Mouse (Mus musculus) kidney, adult 2 months (tissue): ENCODE measurements around the gene Gpr19. TPM values are rescaled to one million over a fixed set of nuclear protein-coding genes. Genes with fewer than 3 reads are reported as not detected.

Experiments used
- DNase-seq: peaks from one replicate; pipeline ENCODE4 v3.0.0; 2021
- H3K27ac ChIP-seq: fragments of 200-500 bp; 2 replicates; pipeline ENCODE4 v1.5.1; 2012; ENCODE audit warnings: low read depth, low read length, control low read depth, inconsistent platforms; ENCODE audit not compliant: insufficient read depth
- H3K27me3 ChIP-seq: fragments of 200-500 bp; replicated peaks from 2 replicates; pipeline ENCODE4 v1.6.1; 2012; ENCODE audit warnings: mild to moderate bottlenecking, moderate library complexity, low read length, inconsistent platforms; ENCODE audit not compliant: control insufficient read depth, insufficient read depth
- H3K36me3 ChIP-seq: fragments of 200-500 bp; 2 replicates; pipeline ENCODE4 v1.6.1; 2012; ENCODE audit warnings: mild to moderate bottlenecking, moderate library complexity, low read length, inconsistent platforms; ENCODE audit not compliant: control insufficient read depth, insufficient read depth
- H3K4me1 ChIP-seq: fragments of 200-500 bp; 2 replicates; pipeline ENCODE4 v1.6.1; 2011; ENCODE audit warnings: low read length; ENCODE audit not compliant: control insufficient read depth, insufficient read depth
- H3K4me3 ChIP-seq: fragments of 200-500 bp; 2 replicates; pipeline ENCODE4 v1.5.1; 2011; ENCODE audit warnings: mild to moderate bottlenecking, low read depth, low read length, control low read depth; ENCODE audit not compliant: insufficient read depth
- CTCF ChIP-seq: fragments of 200-500 bp; conservative IDR thresholded peaks from 2 replicates; pipeline ENCODE4 v1.5.1; 2011; ENCODE audit warnings: low read depth, mild to moderate bottlenecking, control low read depth, low read length, moderate library complexity, mixed read lengths; ENCODE audit not compliant: insufficient read depth, insufficient read length
- POLR2A ChIP-seq: fragments of 200-500 bp; IDR thresholded peaks from one replicate; pipeline ENCODE4 v1.6.1; 2011; ENCODE audit warnings: low read depth, low read length, control low read depth
- WGBS: fragments of 180-500 bp; shearing (Covaris S2); methylation state at CpG from one replicate; pipeline ENCODE4 v1.1.7; 2018; 5-methylcytosine and 5-hydroxymethylcytosine counted together
- polyA plus RNA-seq: library from polyadenylated mRNA; depleted of rRNA; stranded (reverse); fragments of >200 nt; gene quantifications from 2 replicates; pipeline ENCODE4 v1.2.3, GENCODE M21; 2012; rRNA removed

Gene Gpr19
- polyA plus RNA-seq: 6.4 and 7.9 TPM in 2 replicates

DNA sequence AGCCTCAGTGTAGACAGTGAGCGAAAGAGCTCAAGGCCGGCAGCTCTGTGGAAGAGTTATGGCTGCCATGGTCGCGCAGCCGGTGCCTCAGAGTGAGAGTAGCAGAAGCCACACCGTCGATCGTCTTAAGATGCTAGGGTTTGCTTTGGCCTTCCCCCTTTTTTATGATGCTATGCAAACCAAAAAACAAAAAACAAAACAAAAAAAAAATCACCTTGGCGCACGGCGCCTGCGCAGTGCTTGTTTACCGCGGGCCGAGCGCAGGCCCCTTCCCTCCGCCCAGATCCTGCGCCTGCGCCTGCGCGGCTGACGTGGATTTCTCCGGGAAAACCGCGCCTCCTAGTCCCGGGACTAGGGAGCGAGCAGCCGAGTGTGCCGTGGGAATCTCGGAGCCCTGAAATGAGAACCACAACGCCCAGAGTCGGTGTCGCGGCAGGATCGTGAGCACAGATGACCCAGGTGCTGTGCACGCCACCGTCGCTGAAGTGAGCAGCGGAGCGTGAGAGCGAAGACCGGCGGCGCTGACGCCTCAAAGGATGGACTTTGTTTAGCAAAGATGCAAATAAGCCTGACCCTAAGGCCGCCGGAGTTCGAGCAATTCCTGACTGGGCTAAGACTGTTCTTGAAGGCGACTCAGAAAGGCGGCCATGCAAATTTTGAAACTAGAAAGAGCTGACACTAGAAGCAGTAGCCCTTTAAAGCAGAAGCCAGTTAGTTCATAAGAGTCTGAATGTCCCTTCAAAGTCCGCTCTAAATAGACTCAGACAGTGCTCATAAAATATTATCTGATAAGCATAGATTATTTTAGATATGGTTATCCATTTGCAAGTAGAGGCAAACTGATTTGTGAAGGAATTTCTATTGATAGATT lies at the start of gene Gpr19:
TSS of gene Gpr19 (minus strand) at position 484 of the 871 bp plus-strand sequence.
- DNase-seq: peak; percentile 95
- TF ChIP-seq CTCF (0 out of 2 replicates have a peak, but pooled peaks have one; percentile 10), POLR2A (peak; percentile 95)
- Histone ChIP-seq H3K27me3 (no peaks in the 10 kb centered on the region), H3K4me3 (peak within 1 kb of the TSS; percentile 90), H3K27ac (peak within 1 kb of the TSS; percentile 100), H3K36me3 (no peaks in the 10 kb centered on the region), H3K4me1 (peaks cover 5% of the 10 kb centered on the region; the same call in 1 of the 2 replicates)
- under 1% methylated on average over 51 of the region's 51 CpGs for WGBS

DNA sequence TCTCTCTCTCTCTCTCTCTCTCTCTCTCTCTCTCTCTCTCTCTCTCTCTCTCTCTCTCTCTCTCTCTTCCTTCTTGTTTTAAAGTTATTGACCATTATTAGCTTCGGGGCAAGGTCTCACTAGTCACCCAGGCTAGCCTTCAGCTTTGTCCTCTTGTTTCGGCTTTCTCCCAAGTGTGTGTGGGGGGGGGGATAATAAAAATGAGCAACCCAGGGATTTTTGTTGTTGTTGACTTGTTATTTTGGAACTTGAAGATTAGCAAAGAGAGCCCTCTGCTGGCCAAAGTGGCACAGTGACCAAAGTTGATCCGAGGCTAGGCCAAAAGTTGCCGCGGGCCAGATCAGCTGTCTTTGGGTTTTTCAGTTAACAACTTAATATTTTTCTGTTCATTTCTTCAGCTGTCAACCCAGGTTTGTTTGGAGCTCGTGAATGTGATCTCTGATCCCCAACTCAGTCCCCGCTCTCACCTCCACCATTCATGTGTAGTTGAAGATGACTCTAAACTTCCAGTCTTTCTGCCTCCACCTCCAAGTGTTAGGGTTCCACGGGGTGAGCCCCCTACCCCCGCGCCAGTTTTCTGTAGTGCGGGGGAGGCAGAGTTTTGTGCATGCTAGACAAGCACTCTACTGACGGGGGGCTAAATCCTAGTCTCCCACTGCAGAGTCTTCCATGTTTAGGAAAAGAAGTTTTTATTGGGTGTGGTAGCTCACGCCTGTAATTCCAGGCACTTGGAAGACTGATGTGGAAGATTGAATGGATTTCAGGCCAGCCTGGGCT lies 49.1 kb upstream of the Gpr19 start:
- H3K27me3 ChIP-seq: no peaks in the 10 kb centered on the region
- DNase-seq: peak; percentile 86
- TF ChIP-seq POLR2A: no peak
- peak; percentile 73 for TF ChIP-seq CTCF
- peak overlapping the region; percentile 35; the same call in 1 of the 2 replicates for H3K4me3 ChIP-seq
- H3K36me3 ChIP-seq: no peaks in the 10 kb centered on the region
- 36% methylated on average over 13 of the region's 13 CpGs for whole genome bisulfite sequencing
- H3K27ac ChIP-seq: no peak overlapping the region
- H3K4me1 ChIP-seq: no peaks in the 10 kb centered on the region; the same call in 1 of the 2 replicates

DNA sequence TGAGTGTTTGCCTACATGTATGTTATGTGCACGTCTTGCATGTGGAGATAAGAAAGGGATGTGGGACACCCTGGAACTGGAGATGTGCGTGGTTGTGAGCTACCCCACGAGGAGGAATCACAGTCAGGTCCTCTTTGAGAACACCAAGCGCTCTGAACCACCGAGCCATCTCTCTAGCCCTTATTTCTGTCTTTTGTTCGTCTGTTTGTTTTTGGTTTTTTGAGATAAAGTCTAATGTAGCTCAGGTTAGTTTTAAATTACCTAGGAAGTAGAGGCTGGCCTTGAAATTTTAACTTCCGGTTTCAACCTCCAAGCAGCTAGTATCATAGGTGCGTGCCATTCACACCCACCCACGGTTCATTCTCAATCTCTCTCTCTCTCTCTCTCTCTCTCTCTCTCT lies 48.5 kb upstream of the Gpr19 start:
- H3K36me3 ChIP-seq: no peaks in the 10 kb centered on the region
- WGBS: 65% methylated on average over 9 of the region's 9 CpGs
- no peaks in the 10 kb centered on the region; the same call in 1 of the 2 replicates for H3K4me1 ChIP-seq
- no peak for DNase-seq
- H3K27me3 ChIP-seq: no peaks in the 10 kb centered on the region
- TF ChIP-seq POLR2A (no peak), CTCF (no peak)
- no peak overlapping the region for H3K27ac ChIP-seq
- no peak overlapping the region for H3K4me3 ChIP-seq

DNA sequence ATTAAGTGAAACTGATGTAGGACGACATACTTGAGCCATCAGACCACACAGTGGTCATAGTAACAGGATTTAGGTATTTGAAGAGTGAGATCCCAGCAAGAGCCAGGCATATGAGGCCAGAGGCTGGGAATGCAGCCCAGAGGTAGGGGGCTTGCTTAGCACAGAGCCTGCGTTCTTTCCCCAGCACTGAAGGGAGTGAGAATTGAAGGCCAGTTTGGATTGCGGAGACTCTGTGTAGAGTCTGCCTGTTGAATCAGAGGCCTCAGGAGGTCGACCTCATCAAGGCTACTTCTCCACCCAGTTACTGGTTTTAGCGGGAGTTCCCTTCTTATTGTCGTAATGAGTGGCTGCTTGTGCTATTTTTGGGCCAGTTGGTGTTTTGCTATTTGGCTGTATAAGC lies 47.7 kb upstream of the Gpr19 start:
- TF ChIP-seq POLR2A (no peak), CTCF (no peak)
- no peaks in the 10 kb centered on the region; the same call in 1 of the 2 replicates for H3K4me1 ChIP-seq
- H3K27ac ChIP-seq: no peak overlapping the region
- H3K4me3 ChIP-seq: no peak overlapping the region
- 56% methylated on average over 6 of the region's 6 CpGs for WGBS
- no peaks in the 10 kb centered on the region for H3K36me3 ChIP-seq
- DNase-seq: no peak
- no peaks in the 10 kb centered on the region for H3K27me3 ChIP-seq

DNA sequence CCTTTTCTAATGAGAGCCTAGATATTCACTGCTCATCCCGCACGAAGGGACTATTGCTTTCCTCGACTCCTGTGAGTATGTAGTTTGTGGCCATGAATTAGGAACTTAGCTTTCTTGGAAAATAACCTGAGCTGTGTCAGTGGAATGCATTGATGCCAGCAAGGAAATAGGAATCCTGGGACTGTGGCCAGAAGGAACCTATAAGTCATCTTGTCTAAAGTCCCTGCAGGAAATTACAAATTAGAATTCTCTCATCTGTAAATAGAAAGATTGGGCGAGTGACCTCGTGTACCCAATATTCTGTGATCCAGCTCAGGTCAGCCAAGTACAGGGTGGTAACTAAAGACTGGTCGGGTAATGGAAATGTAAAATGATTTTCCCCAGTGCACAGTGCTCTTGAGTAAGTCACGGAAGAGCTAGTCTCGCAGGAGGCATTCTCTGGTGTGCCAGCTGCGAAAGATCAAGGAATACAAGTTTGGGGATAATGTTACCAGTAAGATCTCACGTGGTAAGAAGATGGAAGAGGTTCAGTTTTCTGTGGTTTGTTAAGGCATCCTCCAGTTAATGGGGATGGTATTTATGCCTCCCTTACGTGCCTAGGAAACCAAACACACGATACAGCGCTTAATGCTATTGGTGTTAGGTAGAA lies 45.5 kb upstream of the Gpr19 start:
- Histone ChIP-seq H3K27ac (peak overlapping the region; percentile 62; the same call in 1 of the 2 replicates), H3K36me3 (no peaks in the 10 kb centered on the region), H3K27me3 (no peaks in the 10 kb centered on the region), H3K4me1 (no peaks in the 10 kb centered on the region; the same call in 1 of the 2 replicates), H3K4me3 (no peak overlapping the region)
- peak; percentile 69 for DNase-seq
- WGBS: 48% methylated on average over 13 of the region's 13 CpGs
- TF ChIP-seq CTCF (no peak), POLR2A (no peak)

DNA sequence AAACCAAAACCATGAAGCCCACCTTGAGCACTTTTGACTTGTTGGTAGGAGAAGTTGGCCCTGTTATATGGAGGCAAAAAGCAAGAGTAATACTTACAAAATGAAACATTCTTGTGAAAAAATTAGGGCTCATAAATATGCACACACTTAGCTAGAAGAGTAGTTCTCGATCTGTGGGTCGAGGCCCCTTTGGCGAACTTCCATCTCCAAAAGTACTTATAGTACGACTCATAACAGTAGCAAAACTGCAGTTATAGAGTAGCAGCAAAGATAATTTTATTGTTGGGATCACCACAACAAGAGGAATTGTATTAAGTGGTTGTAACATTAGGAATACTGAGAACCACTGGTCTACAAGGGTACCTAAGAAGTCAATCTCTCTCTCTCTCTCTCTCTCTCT lies 41.4 kb upstream of the Gpr19 start:
- no peak overlapping the region for H3K4me3 ChIP-seq
- H3K27me3 ChIP-seq: no peaks in the 10 kb centered on the region
- H3K27ac ChIP-seq: no peak overlapping the region
- DNase-seq: no peak
- H3K4me1 ChIP-seq: no peaks in the 10 kb centered on the region; the same call in 1 of the 2 replicates
- H3K36me3 ChIP-seq: no peaks in the 10 kb centered on the region
- no peak for TF ChIP-seq POLR2A
- WGBS: 81% methylated on average over 4 of the region's 4 CpGs

DNA sequence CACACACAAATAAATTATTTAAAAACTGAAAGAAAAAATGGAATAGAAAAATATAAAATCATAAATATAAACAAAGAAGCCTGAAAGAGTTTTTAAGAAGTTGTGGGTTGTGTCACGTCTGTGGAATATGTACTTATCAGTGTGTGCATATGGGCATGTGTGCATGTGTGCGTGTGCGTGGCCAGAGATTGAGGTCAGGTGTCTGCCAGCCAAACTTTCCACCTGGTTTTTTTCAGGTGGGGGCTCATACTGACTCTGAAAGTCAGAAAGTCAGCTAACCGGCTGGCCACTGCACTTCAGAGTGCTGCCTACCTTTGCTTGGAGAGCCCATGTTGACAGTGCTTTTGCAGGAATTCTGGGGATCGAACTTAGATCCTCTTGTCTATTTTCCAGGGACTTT lies 35.9 kb upstream of the Gpr19 start:
- Histone ChIP-seq H3K36me3 (no peaks in the 10 kb centered on the region), H3K27ac (no peak overlapping the region), H3K4me3 (no peak overlapping the region), H3K4me1 (peaks cover 6% of the 10 kb centered on the region; the same call in 1 of the 2 replicates), H3K27me3 (no peaks in the 10 kb centered on the region)
- DNase-seq: no peak
- no peak for TF ChIP-seq CTCF
- WGBS: 96% methylated on average over 5 of the region's 5 CpGs
